Mouse (Mus musculus) embryonic fibroblast, embryonic 13.5 days (primary cell): ENCODE measurements around the gene Cmc2.

Experiments
- CTCF ChIP-seq: IDR thresholded peaks from 2 replicates; pipeline ENCODE4 v1.5.1; 2011; ENCODE audit warnings: mild to moderate bottlenecking, control low read depth, low read length, moderate library complexity, borderline replicate concordance; ENCODE audit not compliant: insufficient read depth
- POLR2A ChIP-seq: IDR thresholded peaks from 2 replicates; pipeline ENCODE4 v1.6.1; 2011; ENCODE audit warnings: low read depth, mild to moderate bottlenecking, control low read depth, low read length, moderate library complexity

GRCm38 (mm10) chr8:116944385-116944696 is 23.1 kb upstream of the Cmc2 start:
- TF ChIP-seq CTCF (no peak), POLR2A (no peak)
